Mouse (Mus musculus) layer of hippocampus, adult 8-10 months (tissue): ENCODE measurements around the gene Cct3. TPM values are rescaled to one million over a fixed set of nuclear protein-coding genes. Genes with fewer than 3 reads are reported as not detected.
"Not testable (repeated sequence)": the region's sequence is repeated elsewhere in the genome, so short reads cannot be mapped to it uniquely, and the experiment has no call there.

ENCODE experiments used
- DNase-seq, 2 experiments: peaks; one replicate each; pipeline ENCODE4 v3.0.0; 2022; ENCODE audit warnings: low spot score in 2 of 2
- total RNA-seq, 4 experiments: library from RNA; stranded (reverse); gene quantifications; 2 replicates each; pipeline ENCODE4 v1.2.4; 2022

Gene Cct3
- total RNA-seq, 4 experiments from 2014 or later: 172 to 207 (median 187) TPM

DNA sequence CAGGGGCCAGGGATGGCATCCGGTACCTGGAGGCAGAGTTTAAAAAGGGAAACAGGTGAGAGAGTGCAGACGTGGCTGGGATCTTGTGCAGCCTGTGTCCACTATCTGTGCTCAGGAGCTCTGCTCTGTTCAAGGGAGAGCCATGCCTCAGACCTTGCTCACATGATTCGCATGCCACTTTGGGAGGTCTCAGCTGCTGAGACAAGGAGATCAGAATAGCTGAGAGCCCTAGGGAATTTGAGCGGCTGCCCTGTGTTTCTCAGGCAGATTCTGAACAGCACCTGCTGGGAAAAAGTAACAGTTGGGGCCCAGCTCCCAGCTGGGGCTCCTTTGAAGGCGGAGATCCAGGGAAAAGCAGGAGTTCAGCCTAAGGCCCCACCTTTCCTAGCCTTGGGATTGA is 62.7 kb downstream of the Cct3 start:
- DNase-seq: no peak

GRCm38 (mm10) chr3:88359989-88360388 is 63.1 kb downstream of the Cct3 start:
- DNase-seq: no peak

DNA sequence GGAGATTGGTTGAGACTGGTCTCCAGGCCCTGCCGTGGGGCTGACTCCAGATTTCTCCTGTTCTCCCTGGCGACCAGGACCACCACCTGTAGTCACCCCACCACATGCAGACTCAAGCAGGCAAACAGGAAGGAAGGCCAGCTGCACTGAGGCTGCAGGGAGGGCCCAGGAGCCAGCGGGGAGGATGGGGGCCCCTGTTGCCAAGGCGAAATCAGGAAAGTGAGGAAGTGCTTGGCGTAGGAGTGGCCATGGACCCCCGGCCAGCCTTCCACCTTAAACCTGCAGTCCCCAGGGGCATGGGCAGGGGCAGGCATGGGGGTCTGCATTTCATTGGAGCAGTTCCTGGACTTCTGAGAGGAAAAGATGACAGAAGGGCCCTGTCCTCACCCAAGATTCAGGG is 64.2 kb downstream of the Cct3 start:
- DNase-seq: no peak

GRCm38 (mm10) chr3:88361612-88362313 is 64.8 kb downstream of the Cct3 start:
- peak in 1 of 2 experiments; percentile 63 for DNase-seq

DNA sequence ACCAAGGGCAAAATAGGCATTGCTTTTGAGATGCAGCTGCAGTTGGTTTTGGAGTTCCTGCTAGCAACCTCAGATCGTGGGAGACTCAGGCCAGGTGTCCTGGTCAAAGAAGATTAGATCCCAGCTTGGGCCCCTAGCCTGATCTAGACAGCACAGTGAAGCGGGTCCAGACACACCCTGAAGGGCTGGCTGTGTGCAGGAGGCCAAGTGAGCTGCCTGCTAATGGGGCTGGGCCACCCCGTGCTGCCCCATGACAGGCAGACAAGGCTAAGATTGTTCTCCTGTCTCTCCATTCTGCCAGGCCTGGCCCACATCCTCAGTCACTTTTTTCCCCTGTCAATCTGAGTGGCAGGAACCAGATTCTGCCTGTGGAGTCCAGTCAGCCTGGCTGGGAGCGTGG is 66.8 kb downstream of the Cct3 start:
- DNase-seq: peak; percentile 53 to 76

DNA sequence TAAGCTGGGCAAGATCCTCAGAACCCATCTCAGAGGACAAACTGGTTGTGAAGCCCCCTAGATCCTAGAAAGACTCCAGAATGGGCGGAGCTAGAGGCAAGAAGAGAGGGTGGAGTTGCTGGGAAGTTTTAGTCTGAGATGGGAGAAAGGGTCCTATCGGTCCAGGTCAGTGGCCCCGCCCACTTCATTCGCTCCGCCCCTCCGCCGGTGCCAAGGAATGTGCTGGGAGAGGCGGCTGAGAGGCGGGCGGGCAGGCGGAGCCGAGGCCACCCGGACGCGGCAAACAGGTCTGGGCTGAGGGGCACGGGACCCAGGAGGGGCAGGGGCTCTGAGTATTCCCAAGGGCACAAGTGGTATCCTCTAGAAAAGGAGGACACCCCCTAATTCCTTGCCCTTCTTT is 67.4 kb downstream of the Cct3 start, which contains the start of gene Paqr6:
Gene Paqr6, plus strand, starts transcription at position 248 of the 400 bp plus-strand sequence.
- peak in 1 of 2 experiments; percentile 63 for DNase-seq

GRCm38 (mm10) chr3:88365705-88366361 is 68.9 kb downstream of the Cct3 start:
- DNase-seq: no peak

DNA sequence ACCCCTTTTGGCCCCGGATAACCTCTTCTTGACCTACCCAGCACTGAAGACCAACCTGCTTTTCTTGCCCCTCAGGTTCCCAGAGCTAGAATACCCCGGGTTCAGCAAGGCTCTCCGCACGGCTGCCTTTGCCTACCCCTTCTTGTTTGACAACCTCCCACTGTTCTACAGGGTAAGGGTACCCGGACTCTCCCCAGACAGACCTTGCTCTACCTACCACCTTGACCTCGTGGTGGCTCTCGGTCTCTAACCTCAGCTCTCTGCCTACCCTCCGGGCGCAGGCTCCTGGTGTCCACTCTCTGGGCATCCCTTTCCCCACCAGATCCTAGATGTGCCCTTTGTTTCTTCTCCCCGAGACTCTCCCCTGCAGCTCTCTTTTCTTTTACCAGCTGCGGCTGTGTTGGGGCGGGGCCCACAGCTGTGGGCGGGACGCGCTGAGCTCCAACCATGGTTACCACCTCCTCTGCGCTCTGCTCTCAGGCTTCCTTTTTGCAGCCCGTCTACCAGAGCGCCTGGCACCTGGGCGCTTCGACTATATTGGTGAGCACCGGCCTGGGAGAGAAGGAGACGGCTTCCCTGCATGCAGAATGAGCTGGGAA is 70.0 kb downstream of the Cct3 start:
- peak in 1 of 2 experiments; percentile 54 for DNase-seq

DNA sequence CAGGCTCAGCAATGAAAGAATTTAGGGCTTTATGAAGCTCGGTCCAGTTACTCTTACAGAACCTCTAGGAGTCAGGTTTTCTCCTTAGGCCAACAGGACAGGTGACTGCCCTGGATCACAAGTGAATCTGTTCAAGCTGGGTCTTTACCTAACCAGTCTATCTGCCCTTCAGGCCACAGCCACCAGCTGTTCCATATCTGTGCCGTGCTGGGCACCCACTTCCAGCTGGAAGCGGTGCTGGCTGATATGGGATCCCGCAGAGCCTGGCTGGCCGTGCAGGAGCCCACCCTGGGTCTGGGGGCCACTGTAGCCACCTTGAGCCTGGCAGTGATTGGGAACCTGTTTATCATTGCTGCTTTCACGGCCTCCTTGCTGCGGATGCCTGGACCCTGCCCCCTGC is 70.6 kb downstream of the Cct3 start:
- not testable (repeated sequence) for DNase-seq

- not testable (repeated sequence) for DNase-seq
Measured at GRCm38 (mm10) chr3:88368511-88368910, 71.6 kb downstream of the Cct3 start.

Other genes starting within 250 kb of the Cct3 start
- gene Naxe, start 238.6 kb upstream of the Cct3 start, total RNA-seq: 10 to 100 TPM; 67.5 to 89.0 (median 81.9) TPM
- gene Ttc24, start 218.8 kb upstream of the Cct3 start, total RNA-seq: not detected
- gene Iqgap3, start 215.1 kb upstream of the Cct3 start, total RNA-seq: 1 to 10 TPM in 1 of 4 experiments, under 1 TPM in 3; 0.12 to 1.2 (median 0.56) TPM
- gene Mef2d, start 154.7 kb upstream of the Cct3 start, total RNA-seq: 100 to 1,000 TPM; 189 to 206 (median 196) TPM
- not detected for gene Rhbg, start 42.4 kb upstream of the Cct3 start, total RNA-seq
- under 1 TPM in 2 of 4 experiments, not detected in 2; 0.45 to 0.54 TPM for gene Gm38392, start 9.9 kb upstream of the Cct3 start, total RNA-seq
- gene Tsacc, start 117 bp upstream of the Cct3 start, total RNA-seq: 1 to 10 TPM; 4.0 to 7.0 (median 4.4) TPM
- 100 to 1,000 TPM in 2 of 4 experiments, 10 to 100 TPM in 2; 92.1 to 138 (median 99.4) TPM for gene Glmp, start 27.9 kb downstream of the Cct3 start, total RNA-seq
- 1 to 10 TPM; 1.3 to 2.7 (median 1.7) TPM for gene Tmem79, start 39.0 kb downstream of the Cct3 start, total RNA-seq
- gene Smg5, start 39.1 kb downstream of the Cct3 start, total RNA-seq: 10 to 100 TPM; 68.5 to 94.9 (median 74.2) TPM
- gene Paqr6, start 67.5 kb downstream of the Cct3 start, total RNA-seq: 10 to 100 TPM; 16.8 to 25.2 (median 19.3) TPM
- 1 to 10 TPM; 1.0 to 2.5 (median 2.0) TPM for gene Bglap3, start 75.6 kb downstream of the Cct3 start, total RNA-seq
- gene Bglap2, start 81.6 kb downstream of the Cct3 start, total RNA-seq: 1 to 10 TPM in 2 of 4 experiments, not detected in 2; 1.6 to 2.8 TPM
- gene Bglap, start 87.3 kb downstream of the Cct3 start, total RNA-seq: 1 to 10 TPM in 1 of 4 experiments, not detected in 3; 1.3 TPM
- gene Pmf1, start 113.2 kb downstream of the Cct3 start, total RNA-seq: 1 to 10 TPM; 5.5 to 8.3 (median 6.0) TPM
- gene Slc25a44, start 128.0 kb downstream of the Cct3 start, total RNA-seq: 10 to 100 TPM; 66.0 to 72.8 (median 68.6) TPM
- 10 to 100 TPM; 43.0 to 52.1 (median 50.8) TPM for gene Sema4a, start 164.1 kb downstream of the Cct3 start, total RNA-seq
- 10 to 100 TPM; 38.0 to 45.6 (median 40.2) TPM for gene Lmna, start 212.8 kb downstream of the Cct3 start, total RNA-seq
- 1 to 10 TPM; 2.4 to 2.8 (median 2.6) TPM for gene Mex3a, start 235.3 kb downstream of the Cct3 start, total RNA-seq